Mouse (Mus musculus): ENCODE data around the gene Treh. TPM values are rescaled to one million over a fixed set of nuclear protein-coding genes. Genes with fewer than 3 reads are reported as not detected.

Treh gene
- polyA plus RNA-seq (2015; fragmentation: Nextera tagmentation; extraction: Ambion mirVana), result not detected in 2 replicates

DNA sequence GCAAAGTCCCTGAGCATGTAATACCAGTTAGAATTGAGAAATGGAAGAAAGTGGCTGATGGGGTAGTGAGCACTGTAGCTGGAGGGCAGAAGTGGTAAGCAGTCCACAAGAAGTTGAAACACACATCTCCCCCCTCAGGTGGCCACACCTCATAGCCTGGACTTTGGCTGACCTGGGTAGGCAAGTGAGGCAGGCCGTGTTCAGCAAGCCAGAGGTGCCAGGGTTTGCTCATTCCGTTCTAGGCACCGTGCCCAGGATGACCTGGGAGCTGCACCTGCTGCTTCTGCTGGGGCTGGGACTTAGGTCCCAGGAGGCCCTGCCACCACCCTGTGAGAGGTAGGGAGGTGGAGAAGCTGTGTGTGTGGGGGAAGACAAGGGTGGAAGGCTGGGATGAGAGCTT, at the start of gene Treh:
TSS of gene Treh (plus strand) at position 229 of the 400 bp plus-strand sequence.

DNA sequence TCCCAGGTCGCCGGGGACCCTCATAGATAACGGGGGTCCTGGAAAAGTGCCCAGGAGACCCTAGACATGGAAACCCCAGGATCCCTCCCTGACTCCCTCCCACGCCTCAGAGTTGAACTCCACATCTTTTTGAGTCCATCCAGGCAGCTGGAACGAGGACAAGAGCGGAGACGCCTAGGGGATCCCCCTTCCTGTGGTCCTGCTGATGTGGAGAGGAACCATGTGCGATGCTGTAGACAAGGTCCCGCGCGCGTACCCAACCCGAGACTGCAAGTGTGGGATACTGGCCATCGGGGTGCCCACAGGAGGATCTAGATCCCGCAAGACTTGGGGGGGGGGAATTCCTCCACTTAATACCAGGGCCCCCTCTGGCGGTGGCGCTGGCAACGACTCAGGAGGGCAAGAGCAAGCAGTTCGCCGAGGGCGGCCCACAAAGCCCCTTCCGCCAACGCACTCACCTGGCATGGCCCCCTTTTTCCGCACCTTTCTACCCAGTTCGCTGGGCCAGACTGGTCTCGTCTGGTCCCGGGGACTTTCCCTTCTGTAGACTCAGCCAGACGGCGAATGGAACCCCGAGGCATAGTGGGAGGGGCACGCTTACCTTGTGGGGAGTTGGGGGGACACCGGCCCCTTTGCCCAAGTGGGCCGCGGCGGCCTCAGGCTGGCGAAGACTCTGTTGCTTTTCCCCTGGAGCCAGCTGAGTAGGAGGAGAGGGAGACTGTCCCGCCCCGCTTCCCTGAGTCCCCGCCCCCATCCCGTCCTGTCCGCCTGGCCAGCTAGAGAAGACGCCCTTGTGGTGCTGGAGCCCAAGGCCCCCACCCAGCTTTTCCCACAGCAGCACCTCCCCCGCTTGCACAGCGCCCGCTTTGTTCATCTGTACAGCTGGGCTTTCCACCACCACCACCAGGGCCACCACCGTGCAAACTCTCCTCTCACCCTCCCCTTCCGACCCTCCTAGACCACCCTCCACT, 61.8 kb downstream of the Treh start, which contains the start of gene Phldb1:
TSS of gene Phldb1 (minus strand) at position 675 of the 971 bp plus-strand sequence.

Other genes starting within 250 kb of the Treh start
- gene Foxr1, start 232.1 kb upstream of the Treh start, polyA plus RNA-seq (2015; fragmentation: Nextera tagmentation; extraction: Ambion mirVana), result not detected in 2 replicates
- gene Upk2, start 218.3 kb upstream of the Treh start, polyA plus RNA-seq (2015; fragmentation: Nextera tagmentation; extraction: Ambion mirVana), result 661 and 670 TPM in 2 replicates
- 6.9 and 7.5 TPM in 2 replicates for gene Bcl9l, start 190.4 kb upstream of the Treh start, polyA plus RNA-seq (2015; fragmentation: Nextera tagmentation; extraction: Ambion mirVana)
- gene Cxcr5, start 111.4 kb upstream of the Treh start, polyA plus RNA-seq (2015; fragmentation: Nextera tagmentation; extraction: Ambion mirVana), result 0.13 and 0.19 TPM in 2 replicates
- gene Ddx6, start 68.3 kb upstream of the Treh start, polyA plus RNA-seq (2015; fragmentation: Nextera tagmentation; extraction: Ambion mirVana), result 10.2 and 11.2 TPM in 2 replicates
- 22.6 and 23.0 TPM in 2 replicates for gene Phldb1, start 62.0 kb downstream of the Treh start, polyA plus RNA-seq (2015; fragmentation: Nextera tagmentation; extraction: Ambion mirVana)
- gene Arcn1, start 94.6 kb downstream of the Treh start, polyA plus RNA-seq (2015; fragmentation: Nextera tagmentation; extraction: Ambion mirVana), result 114 and 138 TPM in 2 replicates
- 52.6 and 52.9 TPM in 2 replicates for gene Ift46, start 94.7 kb downstream of the Treh start, polyA plus RNA-seq (2015; fragmentation: Nextera tagmentation; extraction: Ambion mirVana)
- gene Tmem25, start 126.1 kb downstream of the Treh start, polyA plus RNA-seq (2015; fragmentation: Nextera tagmentation; extraction: Ambion mirVana), result 0.83 and 1.4 TPM in 2 replicates
- gene Ttc36, start 129.8 kb downstream of the Treh start, polyA plus RNA-seq (2015; fragmentation: Nextera tagmentation; extraction: Ambion mirVana), result 0.82 and 2.0 TPM in 2 replicates
- 5.4 and 6.0 TPM in 2 replicates for gene Kmt2a, start 208.1 kb downstream of the Treh start, polyA plus RNA-seq (2015; fragmentation: Nextera tagmentation; extraction: Ambion mirVana)
- 960 and 1,026 TPM in 2 replicates for gene Atp5l, start 247.5 kb downstream of the Treh start, polyA plus RNA-seq (2015; fragmentation: Nextera tagmentation; extraction: Ambion mirVana)